Mouse (Mus musculus) liver, embryonic 12.5 days (tissue): ENCODE measurements around the gene Apc2. TPM values are rescaled to one million over a fixed set of nuclear protein-coding genes. Genes with fewer than 3 reads are reported as not detected.

Source experiments
- ATAC-seq: fragments of 200-750 bp; cut with Nextera tagmentation; 2 replicates; pipeline ENCODE4 v1.8.0; 2017; ENCODE audit warnings: moderate number of reproducible peaks, mild to moderate bottlenecking, moderate library complexity
- H3K27ac ChIP-seq: fragments of 300-500 bp; sonication (generic); 2 replicates; pipeline ENCODE4 v1.5.1; 2016; ENCODE audit warnings: mild to moderate bottlenecking
- H3K27me3 ChIP-seq: fragments of 300-500 bp; sonication (generic); replicated peaks from 2 replicates; pipeline ENCODE4 v1.6.1; 2016; ENCODE audit warnings: mild to moderate bottlenecking, moderate library complexity
- H3K36me3 ChIP-seq: fragments of 300-500 bp; sonication (generic); 2 replicates; pipeline ENCODE4 v1.6.1; 2016; ENCODE audit warnings: mild to moderate bottlenecking, moderate library complexity
- H3K4me1 ChIP-seq: fragments of 300-500 bp; sonication (generic); 2 replicates; pipeline ENCODE4 v1.6.1; 2016
- H3K4me2 ChIP-seq: fragments of 300-500 bp; sonication (generic); 2 replicates; pipeline ENCODE4 v1.6.1; 2016; ENCODE audit warnings: mild to moderate bottlenecking, moderate library complexity
- H3K4me3 ChIP-seq: fragments of 300-500 bp; sonication (generic); 2 replicates; pipeline ENCODE4 v1.5.1; 2016; ENCODE audit warnings: mild to moderate bottlenecking, moderate library complexity
- H3K9ac ChIP-seq: fragments of 300-500 bp; sonication (generic); 2 replicates; pipeline ENCODE4 v1.6.1; 2016; ENCODE audit warnings: mild to moderate bottlenecking, moderate library complexity
- H3K9me3 ChIP-seq: fragments of 300-500 bp; sonication (generic); replicated peaks from 2 replicates; pipeline ENCODE4 v1.6.1; 2016; ENCODE audit warnings: mild to moderate bottlenecking, moderate library complexity
- WGBS: fragments of 180-500 bp; shearing (Covaris S2); methylation state at CpG from one replicate; pipeline ENCODE4 v1.1.7; 2016; ENCODE audit not compliant: insufficient replicate concordance; 5-methylcytosine and 5-hydroxymethylcytosine counted together
- polyA plus RNA-seq: library from polyadenylated mRNA; unstranded; fragments of >200 nt; fragmentation: Nextera tagmentation; extraction: Ambion mirVana; gene quantifications from 2 replicates; pipeline ENCODE4 v1.2.1, GENCODE M21; 2016

Apc2 gene
- polyA plus RNA-seq, 1 experiment from 2014 or later, result 0.17 TPM

DNA sequence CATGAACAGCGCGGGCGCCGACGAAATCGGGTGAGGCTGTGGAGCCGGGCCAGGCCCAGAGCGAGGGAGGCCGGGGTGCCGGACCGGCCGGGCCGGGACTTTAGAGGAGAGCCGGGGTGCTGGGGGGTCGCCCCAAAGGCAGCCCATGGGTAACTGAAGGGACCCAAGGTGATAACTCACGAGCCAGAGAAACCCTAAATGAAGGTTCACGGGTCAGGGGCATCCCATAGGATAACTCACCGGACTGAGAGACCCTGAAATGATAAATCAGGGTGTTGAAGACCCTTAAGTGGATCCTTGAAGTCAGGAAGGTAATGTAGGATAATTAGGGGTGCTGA lies 30.7 kb upstream of the Apc2 start:
- Histone ChIP-seq H3K4me2 (peak overlapping the region; percentile 85), H3K27ac (peak overlapping the region; percentile 89), H3K9ac (peak overlapping the region; percentile 99), H3K4me3 (peak overlapping the region; percentile 97), H3K27me3 (no peaks in the 10 kb centered on the region), H3K9me3 (no peaks in the 10 kb centered on the region), H3K36me3 (peaks cover 33% of the 10 kb centered on the region), H3K4me1 (peaks cover 86% of the 10 kb centered on the region)
- no peak for ATAC-seq
- WGBS, result under 1% methylated on average over 18 of the region's 18 CpGs

GRCm38 (mm10) chr10:80270099-80270498 lies 25.7 kb upstream of the Apc2 start:
- Histone ChIP-seq H3K4me2 (peak overlapping the region; percentile 85), H3K36me3 (peaks cover 73% of the 10 kb centered on the region), H3K9ac (peak overlapping the region; percentile 68), H3K4me1 (peaks cover 94% of the 10 kb centered on the region), H3K27me3 (no peaks in the 10 kb centered on the region), H3K4me3 (peak overlapping the region; percentile 34), H3K9me3 (no peaks in the 10 kb centered on the region), H3K27ac (peak overlapping the region; percentile 89)
- WGBS, result 30% methylated on average over 2 of the region's 2 CpGs
- ATAC-seq, result peak; percentile 48; the same call in 1 of the 2 replicates

DNA sequence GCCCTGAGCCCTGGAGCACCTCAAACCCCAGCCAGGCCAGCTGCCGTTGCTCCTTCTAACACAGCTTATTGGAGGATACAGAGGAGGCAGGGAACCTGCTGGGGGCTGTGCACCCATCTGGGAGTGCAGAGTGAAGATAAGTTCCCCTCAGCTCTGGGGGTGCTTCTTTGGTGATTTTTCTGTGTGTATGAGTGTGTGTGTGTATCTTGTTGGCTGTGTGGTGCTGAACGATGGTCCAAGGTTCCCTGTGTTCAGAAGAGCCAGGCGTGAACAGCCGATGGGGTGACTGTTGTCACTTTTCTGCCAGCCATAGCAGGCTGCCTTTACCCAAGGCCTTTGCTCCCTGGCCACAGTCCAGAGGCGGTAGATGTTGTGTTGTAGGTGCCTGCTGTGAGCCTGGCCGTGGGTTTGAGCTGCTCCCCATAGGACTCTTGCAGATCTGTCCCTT lies 25.0 kb upstream of the Apc2 start:
- Histone ChIP-seq H3K27ac (peak overlapping the region; percentile 89), H3K9ac (peak overlapping the region; percentile 68), H3K9me3 (no peaks in the 10 kb centered on the region), H3K4me1 (peaks cover 91% of the 10 kb centered on the region), H3K27me3 (no peaks in the 10 kb centered on the region), H3K4me2 (peak overlapping the region; percentile 85), H3K36me3 (peaks cover 80% of the 10 kb centered on the region), H3K4me3 (peak overlapping the region; percentile 34)
- WGBS, result 37% methylated on average over 6 of the region's 6 CpGs
- peak; percentile 82 for ATAC-seq

- H3K4me2 ChIP-seq, result peak overlapping the region; percentile 85
- peaks cover 85% of the 10 kb centered on the region for H3K36me3 ChIP-seq
- H3K9ac ChIP-seq, result peak overlapping the region; percentile 68
- no peaks in the 10 kb centered on the region for H3K27me3 ChIP-seq
- no peak for ATAC-seq
- peak overlapping the region; percentile 34 for H3K4me3 ChIP-seq
- peak overlapping the region; percentile 89 for H3K27ac ChIP-seq
- H3K9me3 ChIP-seq, result no peaks in the 10 kb centered on the region
- H3K4me1 ChIP-seq, result peaks cover 86% of the 10 kb centered on the region
- WGBS, result 62% methylated on average over 5 of the region's 5 CpGs
Observed at GRCm38 (mm10) chr10:80271186-80271843, 24.5 kb upstream of the Apc2 start.

- ATAC-seq, result peak; percentile 74
- H3K27ac ChIP-seq, result peak overlapping the region; percentile 89
- H3K4me2 ChIP-seq, result peak overlapping the region; percentile 85
- H3K9ac ChIP-seq, result peak overlapping the region; percentile 68
- no peaks in the 10 kb centered on the region for H3K9me3 ChIP-seq
- 56% methylated on average over 8 of the region's 8 CpGs for WGBS
- H3K4me3 ChIP-seq, result peak overlapping the region; percentile 34
- H3K36me3 ChIP-seq, result peaks cover 85% of the 10 kb centered on the region
- H3K27me3 ChIP-seq, result no peaks in the 10 kb centered on the region
- H3K4me1 ChIP-seq, result peaks cover 79% of the 10 kb centered on the region
Observed at GRCm38 (mm10) chr10:80271870-80272585, 23.7 kb upstream of the Apc2 start.

- Histone ChIP-seq H3K4me2 (no peak overlapping the region), H3K27me3 (no peaks in the 10 kb centered on the region), H3K36me3 (peaks cover 85% of the 10 kb centered on the region), H3K9ac (0 out of 2 replicates have a peak overlapping the region, but pooled peaks have one; percentile 12), H3K9me3 (no peaks in the 10 kb centered on the region), H3K4me3 (no peak overlapping the region), H3K27ac (peak overlapping the region; percentile 64), H3K4me1 (peaks cover 60% of the 10 kb centered on the region)
- 88% methylated on average over 3 of the region's 3 CpGs for WGBS
- ATAC-seq, result no peak
Observed at GRCm38 (mm10) chr10:80273847-80274246, 21.9 kb upstream of the Apc2 start.

DNA sequence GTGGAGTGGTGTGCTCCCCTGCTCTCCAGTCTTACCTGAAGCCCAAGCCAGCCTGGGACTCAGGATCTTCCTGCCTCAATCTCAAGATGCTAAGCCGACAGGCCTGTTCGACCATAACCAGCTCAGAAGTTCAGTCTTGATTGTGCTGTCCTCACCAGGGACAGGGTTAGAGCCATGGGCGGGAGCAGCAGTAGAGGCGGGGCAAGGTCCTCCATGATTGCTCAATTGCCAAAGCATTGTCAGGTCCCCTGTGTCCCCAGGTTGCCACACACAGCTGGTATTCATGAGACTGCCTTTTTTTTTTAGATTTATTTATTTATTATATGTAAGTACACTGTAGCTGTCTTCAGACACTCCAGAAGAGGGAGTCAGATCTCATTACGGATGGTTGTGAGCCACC lies 19.5 kb upstream of the Apc2 start:
- 77% methylated on average over 5 of the region's 5 CpGs for WGBS
- no peak overlapping the region for H3K27ac ChIP-seq
- H3K27me3 ChIP-seq, result no peaks in the 10 kb centered on the region
- ATAC-seq, result no peak
- peaks cover 37% of the 10 kb centered on the region for H3K4me1 ChIP-seq
- H3K36me3 ChIP-seq, result peaks cover 97% of the 10 kb centered on the region
- H3K4me3 ChIP-seq, result no peak overlapping the region
- H3K4me2 ChIP-seq, result no peak overlapping the region
- H3K9ac ChIP-seq, result no peak overlapping the region
- no peaks in the 10 kb centered on the region for H3K9me3 ChIP-seq

- H3K4me1 ChIP-seq, result peaks cover 17% of the 10 kb centered on the region
- H3K27me3 ChIP-seq, result no peaks in the 10 kb centered on the region
- no peak overlapping the region for H3K9ac ChIP-seq
- H3K36me3 ChIP-seq, result peaks cover 100% of the 10 kb centered on the region
- H3K4me2 ChIP-seq, result no peak overlapping the region
- no peak overlapping the region for H3K27ac ChIP-seq
- no peak overlapping the region for H3K4me3 ChIP-seq
- ATAC-seq, result no peak
- 88% methylated on average over 9 of the region's 9 CpGs for WGBS
- H3K9me3 ChIP-seq, result no peaks in the 10 kb centered on the region
Observed at GRCm38 (mm10) chr10:80278390-80278789, 17.4 kb upstream of the Apc2 start.

DNA sequence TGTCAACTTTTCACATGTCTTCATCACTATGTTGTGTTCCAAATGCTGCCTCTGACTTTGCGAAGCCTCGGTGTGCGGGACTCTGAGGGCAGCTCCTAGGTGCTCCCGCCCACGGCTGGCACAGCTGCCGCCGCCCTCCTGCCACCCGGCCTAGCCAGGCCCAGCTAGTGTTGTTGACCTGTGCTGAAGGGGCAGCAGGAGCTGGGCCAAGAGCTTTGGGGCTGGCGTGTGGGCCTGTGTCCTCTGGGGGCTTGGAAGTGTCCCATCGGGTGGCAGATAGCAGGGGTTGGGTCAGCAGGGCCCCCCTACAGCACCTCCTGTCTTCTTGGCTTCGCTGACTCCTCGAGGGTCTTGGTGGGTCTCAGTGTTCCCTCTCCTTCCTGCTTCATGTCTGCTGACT lies 16.5 kb upstream of the Apc2 start:
- Histone ChIP-seq H3K36me3 (peaks cover 100% of the 10 kb centered on the region), H3K9me3 (no peaks in the 10 kb centered on the region), H3K4me3 (no peak overlapping the region), H3K4me1 (peaks cover 8% of the 10 kb centered on the region; the same call in 1 of the 2 replicates), H3K27ac (no peak overlapping the region), H3K4me2 (no peak overlapping the region), H3K9ac (no peak overlapping the region), H3K27me3 (no peaks in the 10 kb centered on the region)
- no peak for ATAC-seq
- WGBS, result 87% methylated on average over 12 of the region's 12 CpGs

GRCm38 (mm10) chr10:80281304-80281703 lies 14.5 kb upstream of the Apc2 start:
- no peak overlapping the region for H3K4me3 ChIP-seq
- H3K36me3 ChIP-seq, result peaks cover 100% of the 10 kb centered on the region
- no peaks in the 10 kb centered on the region for H3K9me3 ChIP-seq
- WGBS, result 82% methylated on average over 7 of the region's 7 CpGs
- H3K27me3 ChIP-seq, result no peaks in the 10 kb centered on the region
- ATAC-seq, result no peak
- no peak overlapping the region for H3K4me2 ChIP-seq
- no peak overlapping the region for H3K9ac ChIP-seq
- H3K27ac ChIP-seq, result no peak overlapping the region
- no peaks in the 10 kb centered on the region for H3K4me1 ChIP-seq

- Histone ChIP-seq H3K9ac (no peak overlapping the region), H3K4me3 (no peak overlapping the region), H3K4me2 (no peak overlapping the region), H3K9me3 (no peaks in the 10 kb centered on the region), H3K27me3 (no peaks in the 10 kb centered on the region), H3K4me1 (no peaks in the 10 kb centered on the region), H3K36me3 (peaks cover 100% of the 10 kb centered on the region), H3K27ac (no peak overlapping the region)
- 85% methylated on average over 8 of the region's 8 CpGs for WGBS
- no peak for ATAC-seq
Observed at GRCm38 (mm10) chr10:80281921-80282371, 13.8 kb upstream of the Apc2 start.
